Mouse (Mus musculus) heart, embryonic 14.5 days (tissue): ENCODE measurements around the gene Krt73. TPM values are rescaled to one million over a fixed set of nuclear protein-coding genes. Genes with fewer than 3 reads are reported as not detected.

Experiments
- ATAC-seq: fragments of 200-750 bp; cut with Nextera tagmentation; 2 replicates; pipeline ENCODE4 v1.8.0; 2017; ENCODE audit warnings: low read depth, moderate TSS enrichment; ENCODE audit not compliant: insufficient number of reproducible peaks, insufficient read depth, low FRiP score
- H3K27ac ChIP-seq, 2 experiments: fragments of 200-500 bp in 1 of 2; fragments of 300-500 bp in 1 of 2; sonication (generic) in 1 of 2; replicated peaks in 1 of 2; 2 replicates each; pipeline ENCODE4 v1.5.1; 2012 to 2014; ENCODE audit warnings: low read depth in 2 of 2, low read length in 2 of 2, control low read depth in 1 of 2, mild to moderate bottlenecking in 1 of 2, mixed read lengths in 1 of 2; ENCODE audit not compliant: control insufficient read depth in 1 of 2, insufficient read depth in 1 of 2
- H3K27me3 ChIP-seq: fragments of 300-500 bp; sonication (generic); 2 replicates; pipeline ENCODE4 v1.6.1; 2014; ENCODE audit warnings: mild to moderate bottlenecking, low read length, control low read depth; ENCODE audit not compliant: control insufficient read depth, insufficient read depth
- H3K36me3 ChIP-seq: fragments of 300-500 bp; sonication (generic); 2 replicates; pipeline ENCODE4 v1.6.1; 2014; ENCODE audit warnings: mild to moderate bottlenecking, control low read depth, low read length, mixed read lengths; ENCODE audit not compliant: control insufficient read depth, insufficient read depth
- H3K4me1 ChIP-seq, 2 experiments: fragments of 200-500 bp in 1 of 2; fragments of 300-500 bp in 1 of 2; sonication (generic) in 1 of 2; 2 replicates each; pipeline ENCODE4 v1.6.1; 2012 to 2014; ENCODE audit warnings: low read length in 2 of 2, control low read depth in 1 of 2, mixed read lengths in 1 of 2; ENCODE audit not compliant: control insufficient read depth in 2 of 2, insufficient read depth in 2 of 2
- H3K4me2 ChIP-seq: fragments of 300-500 bp; sonication (generic); 2 replicates; pipeline ENCODE4 v1.6.1; 2014; ENCODE audit warnings: mild to moderate bottlenecking, low read length
- H3K4me3 ChIP-seq, 2 experiments: fragments of 200-500 bp in 1 of 2; fragments of 300-500 bp in 1 of 2; sonication (generic) in 1 of 2; 2 replicates each; pipeline ENCODE4 v1.5.1; 2012 to 2014; ENCODE audit warnings: low read length in 2 of 2, mild to moderate bottlenecking in 2 of 2, control low read depth in 1 of 2, low read depth in 1 of 2, moderate library complexity in 1 of 2; ENCODE audit not compliant: control insufficient read depth in 1 of 2, insufficient read depth in 1 of 2
- H3K9ac ChIP-seq: fragments of 300-500 bp; sonication (generic); 2 replicates; pipeline ENCODE4 v1.6.1; 2014; ENCODE audit warnings: mild to moderate bottlenecking, low read length
- H3K9me3 ChIP-seq: fragments of 300-500 bp; sonication (generic); 2 replicates; pipeline ENCODE4 v1.6.1; 2016; ENCODE audit warnings: low read length, control low read depth; ENCODE audit not compliant: control insufficient read depth
- WGBS: fragments of 180-500 bp; shearing (Covaris S2); extraction: QIAGEN DNeasy Blood & Tissue Kit; methylation state at CpG from one replicate; pipeline ENCODE4 v1.1.7; 2014; 5-methylcytosine and 5-hydroxymethylcytosine counted together
- polyA plus RNA-seq: library from polyadenylated mRNA; unstranded; fragments of >200 nt; fragmentation: Nextera tagmentation; extraction: Ambion mirVana; gene quantifications from 2 replicates; pipeline ENCODE4 v1.2.1, GENCODE M21; 2014

The Krt73 gene
- polyA plus RNA-seq, 1 experiment from 2014 or later, result not detected

DNA sequence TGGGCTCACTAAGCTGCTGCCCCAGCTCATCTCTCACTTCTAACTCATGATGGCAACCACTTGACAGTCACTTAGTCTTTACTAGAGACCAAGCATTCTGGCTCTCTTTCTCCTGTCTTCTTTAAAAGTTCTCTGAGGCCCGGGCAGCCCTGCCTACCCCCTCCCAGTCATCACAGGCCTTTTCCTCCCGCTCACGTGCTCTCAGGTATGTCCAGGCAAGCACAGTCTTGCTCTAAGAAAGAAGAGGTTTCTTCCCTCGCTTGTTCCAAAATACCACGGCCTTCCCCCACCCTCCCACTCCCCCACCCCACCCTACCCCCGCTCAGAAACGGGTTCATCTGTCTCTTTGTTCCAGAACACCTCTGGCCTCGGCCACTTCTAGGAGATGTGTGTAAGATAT is 31.9 kb downstream of the Krt73 start:
- no peak overlapping the region for H3K4me2 ChIP-seq
- no peaks in the 10 kb centered on the region for H3K36me3 ChIP-seq
- H3K27me3 ChIP-seq, result peaks cover 42% of the 10 kb centered on the region
- no peak overlapping the region for H3K27ac ChIP-seq
- no peak overlapping the region for H3K4me3 ChIP-seq
- H3K9me3 ChIP-seq, result no peaks in the 10 kb centered on the region
- no peak overlapping the region for H3K9ac ChIP-seq
- no peak for ATAC-seq
- WGBS, result 40% methylated on average over 8 of the region's 8 CpGs
- H3K4me1 ChIP-seq, result no peaks in the 10 kb centered on the region

Other genes starting within 250 kb of the Krt73 start
- not detected in 2 replicates for gene Krt90, start 239.4 kb downstream of the Krt73 start, polyA plus RNA-seq
- gene Krt75, start 228.4 kb downstream of the Krt73 start, polyA plus RNA-seq, result 0.05 TPM in 1 of 2 replicates, not detected in the other
- gene Gm5414, start 174.2 kb downstream of the Krt73 start, polyA plus RNA-seq, result not detected in 2 replicates
- not detected in 2 replicates for gene Gm5478, start 155.0 kb downstream of the Krt73 start, polyA plus RNA-seq
- not detected in 2 replicates for gene Krt6b, start 122.1 kb downstream of the Krt73 start, polyA plus RNA-seq
- gene Krt6a, start 108.0 kb downstream of the Krt73 start, polyA plus RNA-seq, result not detected in 2 replicates
- gene Krt5, start 89.4 kb downstream of the Krt73 start, polyA plus RNA-seq, result not detected in 2 replicates
- not detected in 2 replicates for gene Krt71, start 59.2 kb downstream of the Krt73 start, polyA plus RNA-seq
- gene Krt72, start 15.9 kb downstream of the Krt73 start, polyA plus RNA-seq, result not detected in 2 replicates
- not detected in 2 replicates for gene Krt2, start 15.8 kb upstream of the Krt73 start, polyA plus RNA-seq
- gene Krt1, start 48.4 kb upstream of the Krt73 start, polyA plus RNA-seq, result 0.31 and 0.55 TPM in 2 replicates
- not detected in 2 replicates for gene Krt77, start 67.4 kb upstream of the Krt73 start, polyA plus RNA-seq
- gene Krt76, start 90.6 kb upstream of the Krt73 start, polyA plus RNA-seq, result not detected in 2 replicates
- 0.42 TPM in 1 of 2 replicates, not detected in the other for gene Krt4, start 122.4 kb upstream of the Krt73 start, polyA plus RNA-seq
- gene Krt79, start 138.0 kb upstream of the Krt73 start, polyA plus RNA-seq, result 0.51 and 0.63 TPM in 2 replicates
- not detected in 2 replicates for gene Krt78, start 151.9 kb upstream of the Krt73 start, polyA plus RNA-seq
- gene Krt8, start 202.1 kb upstream of the Krt73 start, polyA plus RNA-seq, result 8.6 and 11.9 TPM in 2 replicates
- 15.4 and 20.6 TPM in 2 replicates for gene Krt18, start 225.8 kb upstream of the Krt73 start, polyA plus RNA-seq